Mouse (Mus musculus) layer of hippocampus, adult 18-20 months (tissue): Measurements from ENCODE around the gene Apol9b. TPM values are rescaled to one million over a fixed set of nuclear protein-coding genes. Genes with fewer than 3 reads are reported as not detected.

Experiments used
- DNase-seq, 2 experiments: peaks; one replicate each; pipeline ENCODE4 v3.0.0; 2022; ENCODE audit warnings: low spot score in 2 of 2
- total RNA-seq, 2 experiments: library from RNA; stranded (reverse); gene quantifications; 2 replicates each; pipeline ENCODE4 v1.2.3; 2021

Apol9b gene
- total RNA-seq, 2 experiments from 2014 or later: not detected

DNA sequence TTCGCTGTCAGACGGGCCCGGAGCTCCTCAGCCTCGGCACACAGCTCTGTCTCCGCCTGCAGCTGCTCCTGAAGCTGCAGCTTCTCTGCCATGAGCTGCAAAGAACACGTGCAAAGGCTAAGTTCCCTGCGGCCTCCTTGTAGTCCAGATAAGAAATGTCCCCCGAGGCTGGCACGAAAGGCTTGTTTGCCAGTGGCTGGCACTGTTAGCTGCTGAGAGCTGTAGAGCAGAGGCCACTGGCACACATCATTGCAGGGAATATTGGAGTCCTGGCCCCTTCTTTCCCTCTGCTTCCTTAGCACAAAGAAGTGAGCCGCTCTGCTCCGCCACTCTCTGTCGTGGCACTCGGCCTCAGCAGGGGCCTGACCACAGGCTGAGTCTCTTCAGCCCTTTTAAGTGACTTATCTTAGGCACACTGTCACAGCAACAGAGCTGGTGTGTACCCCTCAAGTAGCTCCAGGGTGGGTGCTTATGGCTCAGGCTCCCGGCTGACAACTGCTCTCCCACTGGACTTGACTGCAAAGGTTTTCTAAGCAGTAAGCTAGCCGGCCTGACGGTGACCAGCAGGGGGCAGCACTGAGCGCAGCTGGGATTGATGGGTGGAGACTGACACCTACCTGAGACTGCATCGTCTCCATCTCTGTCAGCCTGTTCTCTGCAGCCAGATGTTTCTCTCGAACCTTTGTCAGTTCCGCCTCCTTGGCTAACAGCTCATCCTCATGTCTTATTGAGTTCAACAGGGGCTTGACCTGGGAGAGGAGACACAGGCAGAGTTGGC lies 46.5 kb downstream of the Apol9b start:
- peak; percentile 67 to 80 for DNase-seq

DNA sequence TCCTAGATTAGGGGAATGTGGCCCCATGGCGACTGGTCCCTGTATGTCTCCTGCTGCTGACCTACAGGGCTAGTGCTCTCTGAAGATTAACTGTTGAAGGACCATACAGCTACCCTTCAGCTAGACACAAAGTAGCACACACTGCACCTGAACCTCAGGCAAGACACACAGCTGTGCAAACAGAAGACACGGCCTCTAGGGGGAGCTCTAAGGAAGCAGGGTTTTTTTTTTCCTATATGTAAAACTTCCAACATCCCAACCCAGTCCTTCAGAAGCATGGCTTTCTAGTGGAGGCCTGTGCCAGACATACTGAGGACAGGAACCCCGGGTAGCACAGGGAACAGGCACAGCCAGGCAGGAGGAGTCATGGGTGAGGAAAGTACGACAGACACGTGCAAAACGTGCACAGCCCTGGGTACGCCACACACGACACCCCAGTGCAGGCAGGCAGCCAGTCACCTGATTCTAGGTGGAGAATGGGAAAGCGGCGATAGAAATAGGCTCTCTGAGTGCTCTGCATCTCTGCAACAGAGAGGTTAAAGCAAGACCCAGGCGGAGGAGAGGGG lies 53.7 kb downstream of the Apol9b start:
- no peak for DNase-seq

DNA sequence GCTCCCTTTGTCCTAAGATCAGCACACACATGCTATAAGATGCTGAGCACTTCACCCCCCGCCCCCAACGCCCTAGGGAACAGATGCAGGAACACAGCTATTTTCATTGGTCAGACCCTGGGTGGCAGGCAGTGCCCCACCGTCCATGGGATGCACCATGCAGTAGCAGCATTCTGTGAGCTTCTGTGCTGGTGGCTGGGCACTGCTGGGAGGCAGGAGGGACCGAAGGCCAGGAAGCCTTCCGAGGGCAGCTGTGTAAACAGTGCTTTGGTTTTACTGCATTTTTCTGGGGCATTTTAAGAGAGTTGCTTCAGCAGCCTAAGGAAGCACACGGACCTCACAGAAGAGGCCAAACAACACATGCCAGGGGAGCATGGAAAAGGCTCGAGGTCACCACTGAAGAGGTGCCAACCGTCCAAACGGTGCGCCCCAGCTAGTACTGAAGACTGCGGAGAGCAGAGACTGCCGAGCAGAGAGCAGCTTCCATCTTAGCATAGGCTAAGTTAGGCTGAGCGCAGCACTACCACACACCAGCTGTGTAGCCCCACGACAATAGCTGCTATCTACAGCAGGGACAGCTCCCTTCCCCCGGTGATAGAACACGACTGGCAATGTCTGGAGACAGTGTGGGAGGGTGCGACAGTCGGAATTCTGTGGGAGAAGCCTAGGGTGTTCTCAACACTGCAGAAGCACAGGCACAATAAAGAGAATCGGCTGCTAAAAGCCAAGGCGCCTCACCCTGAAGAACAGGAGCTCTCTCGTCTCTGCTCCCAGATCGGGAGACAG lies 55.4 kb downstream of the Apol9b start:
- DNase-seq: peak; percentile 81 to 87

DNA sequence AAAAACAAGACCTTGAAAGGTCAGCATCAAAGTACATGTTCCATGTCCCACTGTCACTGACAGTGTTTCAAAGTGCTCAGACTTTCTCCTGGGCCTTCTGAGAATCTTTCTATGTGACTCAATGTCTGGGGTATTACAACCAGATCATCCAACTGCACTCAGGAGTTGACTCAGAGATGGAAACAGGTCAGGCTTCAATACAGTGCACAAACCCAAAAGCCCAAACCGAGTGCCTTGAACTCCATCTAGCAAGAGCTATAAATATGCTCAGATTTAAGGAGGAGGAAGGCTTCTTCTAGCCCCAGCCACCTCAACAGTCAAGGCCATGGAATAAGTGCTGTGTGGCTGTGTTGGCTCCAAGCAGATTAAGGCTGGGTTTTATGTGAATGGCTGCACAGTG lies 57.0 kb downstream of the Apol9b start:
- DNase-seq: no peak

Other genes starting within 250 kb of the Apol9b start
- not detected for gene Apol11a, start 220.8 kb upstream of the Apol9b start, total RNA-seq
- not detected for gene Apol7c, start 195.7 kb upstream of the Apol9b start, total RNA-seq
- gene 1700025B11Rik, start 167.1 kb upstream of the Apol9b start, total RNA-seq: not detected
- gene Apol10b, start 132.9 kb upstream of the Apol9b start, total RNA-seq: under 1 TPM in 1 of 2 experiments, not detected in 1; 0.18 TPM
- gene Gm36245, start 129.8 kb upstream of the Apol9b start, total RNA-seq: not detected
- gene Apol11b, start 85.8 kb upstream of the Apol9b start, total RNA-seq: not detected
- not detected for gene Apol7e, start 30.2 kb upstream of the Apol9b start, total RNA-seq
- 1 to 10 TPM; 8.0 to 8.9 TPM for gene Apol8, start 28.0 kb downstream of the Apol9b start, total RNA-seq
- 10 to 100 TPM; 86.7 to 88.3 TPM for gene Myh9, start 113.1 kb downstream of the Apol9b start, total RNA-seq
- gene Txn2, start 200.0 kb downstream of the Apol9b start, total RNA-seq: 100 to 1,000 TPM; 134 to 140 TPM
- gene Foxred2, start 227.7 kb downstream of the Apol9b start, total RNA-seq: 1 to 10 TPM; 9.6 to 9.8 TPM
- 100 to 1,000 TPM in 1 of 2 experiments, 10 to 100 TPM in 1; 94.5 to 103 TPM for gene Eif3d, start 241.8 kb downstream of the Apol9b start, total RNA-seq